Mouse (Mus musculus) lung, adult 2 months (tissue): ENCODE results near the gene Pik3r6.

Experiments used
- CTCF ChIP-seq: fragments of 200-500 bp; IDR thresholded peaks from 2 replicates; pipeline ENCODE4 v1.5.1; 2011; ENCODE audit warnings: mild to moderate bottlenecking, low read length, control low read depth; ENCODE audit not compliant: insufficient read depth
- POLR2A ChIP-seq: fragments of 200-500 bp; IDR thresholded peaks from 2 replicates; pipeline ENCODE4 v1.6.1; 2011; ENCODE audit warnings: low read depth, mild to moderate bottlenecking, control low read depth, low read length, borderline replicate concordance; ENCODE audit errors: extremely low read depth

DNA sequence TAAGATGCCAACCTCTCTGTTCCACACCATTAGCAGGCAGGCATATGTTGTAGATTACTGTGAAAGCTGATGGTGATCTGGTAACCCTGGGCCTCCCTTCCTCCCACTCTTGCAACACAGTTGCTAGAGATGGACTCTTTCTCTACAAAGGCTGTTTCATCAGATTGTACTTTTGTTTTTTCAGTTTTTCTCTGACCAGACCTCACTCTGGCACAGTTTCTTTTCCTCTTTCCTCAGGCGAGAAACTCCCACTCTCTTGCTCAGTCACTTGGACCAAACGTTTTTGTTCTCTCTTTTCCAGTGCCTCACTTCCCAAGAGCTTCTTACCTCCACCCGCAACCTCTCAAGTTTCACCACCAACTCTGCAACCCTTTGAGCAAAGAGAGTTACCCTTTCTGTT is 11.2 kb downstream of the Pik3r6 start:
- TF ChIP-seq CTCF (no peak), POLR2A (no peak)
